Mouse (Mus musculus): ENCODE measurements around the gene Lpar1.

- TF ChIP-seq CTCF (conservative IDR thresholded peaks at IDR 0.05; ENCODE audit: insufficient read depth, insufficient read length, low read depth, low read length) (no peak), POLR2A (IDR thresholded peaks at IDR 0.05; ENCODE audit: low read depth, low read length) (no peak)
Measured at GRCm38 (mm10) chr4:58535754-58536153, 17.9 kb downstream of the Lpar1 start.

All from kidney, adult 2 months (tissue).